Mouse (Mus musculus) liver, adult 2 months (tissue): ENCODE measurements at regions not wholly inside any gene's neighbourhood (a gene's known extent, or its start where the extent isn't known, plus 50 kb on each side); places are given as distances from the start of the nearest gene placed in this dataset.

ENCODE experiments used
- DNase-seq: peaks from one replicate; pipeline ENCODE4 v3.0.0-alpha.2; 2011; ENCODE audit warnings: low read depth, low spot score; ENCODE audit errors: extremely low read depth
- H3K27ac ChIP-seq: fragments of 200-500 bp; replicated peaks from 2 replicates; pipeline ENCODE4 v1.5.1; 2012; ENCODE audit warnings: low read depth, mild to moderate bottlenecking, control low read depth, inconsistent platforms, low read length; ENCODE audit not compliant: insufficient read depth
- H3K27me3 ChIP-seq: fragments of 200-500 bp; 2 replicates; pipeline ENCODE4 v1.6.1; 2012; ENCODE audit warnings: mild to moderate bottlenecking, moderate library complexity, low read length, inconsistent platforms; ENCODE audit not compliant: control insufficient read depth, insufficient read depth
- H3K36me3 ChIP-seq: fragments of 200-500 bp; 2 replicates; pipeline ENCODE4 v1.6.1; 2012; ENCODE audit warnings: low read length, inconsistent platforms; ENCODE audit not compliant: control insufficient read depth, insufficient read depth
- H3K4me1 ChIP-seq: fragments of 200-500 bp; 2 replicates; pipeline ENCODE4 v1.6.1; 2011; ENCODE audit warnings: low read length; ENCODE audit not compliant: control insufficient read depth, insufficient read depth
- H3K4me3 ChIP-seq: fragments of 200-500 bp; 2 replicates; pipeline ENCODE4 v1.5.1; 2011; ENCODE audit warnings: low read depth, mild to moderate bottlenecking, control low read depth, low read length, moderate library complexity; ENCODE audit not compliant: insufficient read depth
- H3K79me2 ChIP-seq: fragments of 200-500 bp; 2 replicates; pipeline ENCODE4 v1.6.1; 2012; ENCODE audit warnings: inconsistent platforms, mild to moderate bottlenecking, low read length, moderate library complexity; ENCODE audit not compliant: control insufficient read depth, insufficient read depth
- H3K9ac ChIP-seq: fragments of 200-500 bp; 2 replicates; pipeline ENCODE4 v1.6.1; 2012; ENCODE audit warnings: low read depth, mild to moderate bottlenecking, control low read depth, inconsistent platforms, low read length
- CTCF ChIP-seq: fragments of 200-500 bp; IDR thresholded peaks from 2 replicates; pipeline ENCODE4 v1.5.1; 2011; ENCODE audit warnings: low read depth, low read length, control low read depth
- POLR2A ChIP-seq: fragments of 200-500 bp; IDR thresholded peaks from 2 replicates; pipeline ENCODE4 v1.6.1; 2011; ENCODE audit warnings: low read length, control low read depth; ENCODE audit not compliant: insufficient read depth; ENCODE audit errors: extremely low read depth
- WGBS: fragments of 180-500 bp; shearing (Covaris S2); methylation state at CpG from one replicate; pipeline ENCODE4 v1.1.7; 2018; 5-methylcytosine and 5-hydroxymethylcytosine counted together

DNA sequence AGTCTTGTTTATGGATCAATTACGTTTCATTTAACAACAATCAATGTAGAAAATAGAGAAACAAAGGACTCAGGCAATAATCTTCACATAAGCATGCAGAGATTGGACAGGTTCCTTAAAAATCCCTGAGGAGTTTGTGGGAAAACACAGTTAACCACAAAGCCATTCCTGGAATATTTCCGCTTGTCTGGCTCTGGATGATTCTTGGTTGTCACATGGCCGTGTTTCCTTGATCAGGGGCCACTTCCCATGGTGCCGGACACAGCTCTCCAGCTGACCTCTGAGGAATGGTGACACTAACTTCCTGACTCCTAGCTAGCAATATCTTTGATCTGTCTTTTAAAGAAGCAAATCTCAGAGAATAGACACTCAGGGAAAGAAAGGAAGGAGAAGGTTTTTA, 344.8 kb upstream of the Marcks start:
- Histone ChIP-seq H3K27me3 (no peaks in the 10 kb centered on the region), H3K4me3 (no peak overlapping the region), H3K79me2 (no peaks in the 10 kb centered on the region), H3K27ac (no peak overlapping the region), H3K9ac (no peak overlapping the region), H3K4me1 (peaks cover 9% of the 10 kb centered on the region; the same call in 1 of the 2 replicates), H3K36me3 (no peaks in the 10 kb centered on the region)
- no peak for TF ChIP-seq POLR2A
- TF ChIP-seq CTCF: no peak
- 73% methylated on average over 4 of the region's 4 CpGs for WGBS
- DNase-seq: peak; percentile 43

DNA sequence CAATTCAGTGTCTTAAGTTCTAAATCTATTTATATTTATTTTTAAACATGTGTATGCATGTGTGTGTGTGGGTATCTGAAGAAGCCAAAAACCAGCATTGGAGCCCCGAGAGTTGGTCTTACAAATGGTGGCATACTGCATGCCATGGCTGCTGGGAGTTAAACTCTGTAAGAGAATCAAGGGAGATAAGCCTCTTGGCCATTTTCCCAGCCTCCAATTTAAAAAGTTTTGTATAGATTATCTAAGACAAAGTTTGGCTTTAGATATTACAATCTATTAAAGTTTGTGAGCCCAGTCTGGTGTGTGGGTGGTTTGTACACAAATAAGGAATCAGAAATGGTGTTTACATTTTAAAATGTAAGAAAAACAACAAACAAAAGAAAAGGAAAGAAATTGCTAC, 343.2 kb upstream of the Marcks start:
- H3K4me1 ChIP-seq: peaks cover 9% of the 10 kb centered on the region; the same call in 1 of the 2 replicates
- TF ChIP-seq POLR2A: no peak
- TF ChIP-seq CTCF: no peak
- H3K4me3 ChIP-seq: no peak overlapping the region
- no peaks in the 10 kb centered on the region for H3K36me3 ChIP-seq
- no peak overlapping the region for H3K27ac ChIP-seq
- no peaks in the 10 kb centered on the region for H3K27me3 ChIP-seq
- WGBS: 94% methylated on average over 1 of the region's 1 CpGs
- DNase-seq: no peak
- H3K79me2 ChIP-seq: no peaks in the 10 kb centered on the region
- H3K9ac ChIP-seq: no peak overlapping the region

GRCm38 (mm10) chr10:37480331-37480730, 341.6 kb upstream of the Marcks start:
- Histone ChIP-seq H3K27ac (no peak overlapping the region; the same call in 1 of the 2 replicates), H3K36me3 (no peaks in the 10 kb centered on the region), H3K4me1 (peaks cover 9% of the 10 kb centered on the region; the same call in 1 of the 2 replicates), H3K79me2 (no peaks in the 10 kb centered on the region), H3K4me3 (no peak overlapping the region), H3K27me3 (no peaks in the 10 kb centered on the region), H3K9ac (no peak overlapping the region)
- TF ChIP-seq POLR2A (no peak), CTCF (no peak)
- DNase-seq: peak; percentile 93
- WGBS: 23% methylated on average over 1 of the region's 1 CpGs

- WGBS: 70% methylated on average over 2 of the region's 2 CpGs
- TF ChIP-seq CTCF: no peak
- no peak for TF ChIP-seq POLR2A
- H3K27ac ChIP-seq: no peak overlapping the region
- H3K4me1 ChIP-seq: peaks cover 9% of the 10 kb centered on the region; the same call in 1 of the 2 replicates
- DNase-seq: peak; percentile 71
- no peaks in the 10 kb centered on the region for H3K27me3 ChIP-seq
- no peak overlapping the region for H3K4me3 ChIP-seq
- H3K36me3 ChIP-seq: no peaks in the 10 kb centered on the region
- H3K79me2 ChIP-seq: no peaks in the 10 kb centered on the region
- H3K9ac ChIP-seq: no peak overlapping the region
Observed at GRCm38 (mm10) chr10:37478108-37478507, 339.4 kb upstream of the Marcks start.

- H3K36me3 ChIP-seq: no peaks in the 10 kb centered on the region
- no peak overlapping the region for H3K27ac ChIP-seq
- H3K79me2 ChIP-seq: no peaks in the 10 kb centered on the region
Observed at GRCm38 (mm10) chr10:37473086-37473485, 334.4 kb upstream of the Marcks start.

DNA sequence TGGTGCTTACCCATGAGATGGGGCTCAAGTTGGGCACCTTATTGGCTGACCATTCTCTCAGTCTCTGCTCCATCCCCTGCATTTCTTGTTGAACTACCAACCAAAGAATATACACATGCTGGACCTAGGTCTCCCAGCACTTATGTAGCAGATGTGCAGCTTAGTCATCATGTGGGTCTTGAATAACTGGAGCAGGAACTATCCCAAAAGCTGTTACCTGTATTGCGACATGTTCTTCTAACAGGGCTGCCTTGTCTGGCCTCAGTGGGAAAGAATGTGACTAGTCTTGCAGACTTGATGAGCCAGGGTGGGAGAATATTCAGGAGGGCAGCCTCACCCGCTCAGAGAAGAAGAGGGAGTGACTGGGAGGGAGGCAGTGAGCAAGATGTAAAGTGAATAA, 318.7 kb upstream of the Marcks start:
- H3K4me1 ChIP-seq: no peaks in the 10 kb centered on the region
- no peaks in the 10 kb centered on the region for H3K79me2 ChIP-seq
- H3K4me3 ChIP-seq: no peak overlapping the region
- TF ChIP-seq CTCF (no peak), POLR2A (no peak)
- DNase-seq: no peak
- H3K9ac ChIP-seq: no peak overlapping the region
- 97% methylated on average over 2 of the region's 2 CpGs for WGBS
- H3K36me3 ChIP-seq: no peaks in the 10 kb centered on the region
- H3K27me3 ChIP-seq: no peaks in the 10 kb centered on the region
- no peak overlapping the region for H3K27ac ChIP-seq

More at GRCm38 (mm10) chr10:37473086-37473485, 334.4 kb upstream of the Marcks start:
- WGBS: 93% methylated on average over 5 of the region's 5 CpGs
- no peak for TF ChIP-seq CTCF
- no peak for TF ChIP-seq POLR2A
- no peak overlapping the region for H3K9ac ChIP-seq
- no peak for DNase-seq
- H3K27me3 ChIP-seq: no peaks in the 10 kb centered on the region
- no peak overlapping the region for H3K4me3 ChIP-seq
- no peaks in the 10 kb centered on the region for H3K4me1 ChIP-seq
